Mouse (Mus musculus) thymus, adult 2 months (tissue): ENCODE data around the gene Lrch1. TPM values are rescaled to one million over a fixed set of nuclear protein-coding genes. Genes with fewer than 3 reads are reported as not detected.

ENCODE experiments used
- DNase-seq: peaks from one replicate; pipeline ENCODE4 v3.0.0; 2021
- H3K27ac ChIP-seq: fragments of 200-500 bp; 2 replicates; pipeline ENCODE4 v1.5.1; 2012; ENCODE audit warnings: low read length, control low read depth; ENCODE audit not compliant: control insufficient read depth, insufficient read depth
- H3K27me3 ChIP-seq: fragments of 200-500 bp; 2 replicates; pipeline ENCODE4 v1.6.1; 2012; ENCODE audit warnings: mild to moderate bottlenecking, low read length, moderate library complexity, mixed read lengths; ENCODE audit not compliant: control insufficient read depth, insufficient read depth
- H3K36me3 ChIP-seq: fragments of 200-500 bp; 2 replicates; pipeline ENCODE4 v1.6.1; 2012; ENCODE audit warnings: mild to moderate bottlenecking, low read length, moderate library complexity; ENCODE audit not compliant: control insufficient read depth, insufficient read depth
- H3K4me1 ChIP-seq: fragments of 200-500 bp; replicated peaks from 2 replicates; pipeline ENCODE4 v1.6.1; 2012; ENCODE audit warnings: low read length; ENCODE audit not compliant: control insufficient read depth, insufficient read depth
- H3K4me3 ChIP-seq: fragments of 200-500 bp; 2 replicates; pipeline ENCODE4 v1.5.1; 2012; ENCODE audit warnings: mild to moderate bottlenecking, low read length, control low read depth, moderate library complexity; ENCODE audit not compliant: control insufficient read depth, insufficient read depth
- CTCF ChIP-seq: fragments of 200-500 bp; IDR thresholded peaks from 2 replicates; pipeline ENCODE4 v1.5.1; 2012; ENCODE audit warnings: mild to moderate bottlenecking, control low read depth, low read length, moderate library complexity, borderline replicate concordance; ENCODE audit not compliant: control insufficient read depth, poor library complexity, insufficient read depth; ENCODE audit errors: extremely low read depth
- POLR2A ChIP-seq: fragments of 200-500 bp; IDR thresholded peaks from 2 replicates; pipeline ENCODE4 v1.6.1; 2012; ENCODE audit warnings: mild to moderate bottlenecking, low read length, control low read depth, moderate library complexity; ENCODE audit not compliant: control insufficient read depth, poor library complexity, insufficient read depth; ENCODE audit errors: extremely low read depth
- WGBS: fragments of 180-500 bp; shearing (Covaris S2); methylation state at CpG from one replicate; pipeline ENCODE4 v1.1.7; 2018; 5-methylcytosine and 5-hydroxymethylcytosine counted together
- polyA plus RNA-seq: library from polyadenylated mRNA; depleted of rRNA; stranded (reverse); fragments of >200 nt; gene quantifications from 2 replicates; pipeline ENCODE4 v1.2.3, GENCODE M21; 2012

Gene Lrch1
- polyA plus RNA-seq, 1 experiment, result 27.5 TPM

- peaks cover 16% of the 10 kb centered on the region for H3K4me1 ChIP-seq
Measured at GRCm38 (mm10) chr14:74936557-74937261, 11.0 kb downstream of the Lrch1 start.

GRCm38 (mm10) chr14:74935111-74935510 lies 12.6 kb downstream of the Lrch1 start:
- Histone ChIP-seq H3K27me3 (no peaks in the 10 kb centered on the region), H3K27ac (no peak overlapping the region), H3K4me3 (no peak overlapping the region), H3K36me3 (no peaks in the 10 kb centered on the region), H3K4me1 (peaks cover 19% of the 10 kb centered on the region)
- WGBS, result 96% methylated on average over 6 of the region's 6 CpGs
- no peak for DNase-seq
- TF ChIP-seq CTCF, result no peak
- TF ChIP-seq POLR2A, result no peak

More at GRCm38 (mm10) chr14:74936557-74937261, 11.0 kb downstream of the Lrch1 start:
- DNase-seq, result no peak
- 38% methylated on average over 2 of the region's 2 CpGs for WGBS
- Histone ChIP-seq H3K27ac (no peak overlapping the region), H3K27me3 (no peaks in the 10 kb centered on the region), H3K4me3 (no peak overlapping the region), H3K36me3 (no peaks in the 10 kb centered on the region)
- TF ChIP-seq POLR2A, result no peak
- TF ChIP-seq CTCF, result no peak

- Histone ChIP-seq H3K4me1 (peaks cover 16% of the 10 kb centered on the region), H3K27ac (no peak overlapping the region), H3K27me3 (no peaks in the 10 kb centered on the region), H3K36me3 (no peaks in the 10 kb centered on the region), H3K4me3 (no peak overlapping the region)
- DNase-seq, result no peak
- 86% methylated on average over 14 of the region's 14 CpGs for WGBS
- TF ChIP-seq POLR2A, result no peak
- TF ChIP-seq CTCF, result no peak
Measured at GRCm38 (mm10) chr14:74933960-74934710, 13.5 kb downstream of the Lrch1 start.

GRCm38 (mm10) chr14:74929739-74930138 lies 17.9 kb downstream of the Lrch1 start:
- Histone ChIP-seq H3K27ac (no peak overlapping the region), H3K4me3 (no peak overlapping the region), H3K27me3 (no peaks in the 10 kb centered on the region), H3K36me3 (no peaks in the 10 kb centered on the region), H3K4me1 (peaks cover 13% of the 10 kb centered on the region)
- 93% methylated on average over 2 of the region's 2 CpGs for WGBS
- DNase-seq, result no peak
- TF ChIP-seq POLR2A, result no peak

GRCm38 (mm10) chr14:74928809-74929432 lies 18.8 kb downstream of the Lrch1 start:
- Histone ChIP-seq H3K36me3 (no peaks in the 10 kb centered on the region), H3K4me3 (no peak overlapping the region), H3K4me1 (peaks cover 14% of the 10 kb centered on the region), H3K27me3 (no peaks in the 10 kb centered on the region), H3K27ac (no peak overlapping the region)
- DNase-seq, result no peak
- WGBS, result 45% methylated on average over 8 of the region's 8 CpGs
- TF ChIP-seq POLR2A (no peak), CTCF (no peak)

GRCm38 (mm10) chr14:74926899-74927571 lies 20.6 kb downstream of the Lrch1 start:
- DNase-seq, result no peak
- H3K4me1 ChIP-seq, result peaks cover 23% of the 10 kb centered on the region
- H3K27ac ChIP-seq, result no peak overlapping the region
- 93% methylated on average over 11 of the region's 11 CpGs for WGBS
- no peaks in the 10 kb centered on the region for H3K36me3 ChIP-seq
- no peak overlapping the region for H3K4me3 ChIP-seq
- no peaks in the 10 kb centered on the region for H3K27me3 ChIP-seq
- TF ChIP-seq CTCF, result no peak
- TF ChIP-seq POLR2A, result no peak
